Mouse (Mus musculus) kidney, postnatal 10 days (tissue): ENCODE data around the gene Tmem236.
A peak's percentile ranks its signal among the peaks of the same experiment; 100 is the strongest.

Source experiments
- DNase-seq: peaks from one replicate; pipeline ENCODE4 v3.0.0; 2021; ENCODE audit warnings: mixed read lengths

The Tmem236 gene

GRCm38 (mm10) chr2:14174334-14174733, at the start of gene Tmem236:
TSS of gene Tmem236 (plus strand) at chr2:14174523.
- no peak for DNase-seq

- no peak for DNase-seq
Observed at GRCm38 (mm10) chr2:14126387-14126786, 47.9 kb upstream of the Tmem236 start.

- no peak for DNase-seq
Observed at GRCm38 (mm10) chr2:14127629-14128028, 46.7 kb upstream of the Tmem236 start.

- DNase-seq, result no peak
Observed at GRCm38 (mm10) chr2:14130641-14131339, 43.5 kb upstream of the Tmem236 start.

GRCm38 (mm10) chr2:14132468-14133326, 41.6 kb upstream of the Tmem236 start:
- no peak for DNase-seq

- DNase-seq, result peak; percentile 58
Observed at GRCm38 (mm10) chr2:14136906-14137305, 37.4 kb upstream of the Tmem236 start.

- DNase-seq, result no peak
Observed at GRCm38 (mm10) chr2:14139590-14139989, 34.7 kb upstream of the Tmem236 start.

- DNase-seq, result no peak
Observed at GRCm38 (mm10) chr2:14140044-14140443, 34.3 kb upstream of the Tmem236 start.

- DNase-seq, result no peak
Observed at GRCm38 (mm10) chr2:14145311-14145710, 29.0 kb upstream of the Tmem236 start.

GRCm38 (mm10) chr2:14146913-14147312, 27.4 kb upstream of the Tmem236 start:
- DNase-seq, result no peak

GRCm38 (mm10) chr2:14150829-14151228, 23.5 kb upstream of the Tmem236 start:
- DNase-seq, result peak; percentile 20

- no peak for DNase-seq
Observed at GRCm38 (mm10) chr2:14151854-14152253, 22.5 kb upstream of the Tmem236 start.

- DNase-seq, result no peak
Observed at GRCm38 (mm10) chr2:14159047-14159446, 15.3 kb upstream of the Tmem236 start.

GRCm38 (mm10) chr2:14159756-14160155, 14.6 kb upstream of the Tmem236 start:
- DNase-seq, result no peak

- DNase-seq, result no peak
Observed at GRCm38 (mm10) chr2:14164459-14165030, 9.8 kb upstream of the Tmem236 start.

GRCm38 (mm10) chr2:14165066-14165465, 9.3 kb upstream of the Tmem236 start:
- DNase-seq, result no peak

- peak; percentile 16 for DNase-seq
Observed at GRCm38 (mm10) chr2:14165618-14166344, 8.5 kb upstream of the Tmem236 start.

GRCm38 (mm10) chr2:14167721-14168120, 6.6 kb upstream of the Tmem236 start:
- DNase-seq, result no peak

GRCm38 (mm10) chr2:14176460-14177193, 2.3 kb downstream of the Tmem236 start:
- DNase-seq, result no peak

GRCm38 (mm10) chr2:14184375-14184774, 10.1 kb downstream of the Tmem236 start:
- DNase-seq, result no peak

GRCm38 (mm10) chr2:14190684-14191083, 16.4 kb downstream of the Tmem236 start:
- DNase-seq, result no peak

GRCm38 (mm10) chr2:14191601-14192000, 17.3 kb downstream of the Tmem236 start:
- DNase-seq, result no peak
